Mouse (Mus musculus): ENCODE data around the gene Tbxas1. TPM values are rescaled to one million over a fixed set of nuclear protein-coding genes. Genes with fewer than 3 reads are reported as not detected.

The Tbxas1 gene
- polyA plus RNA-seq, 1 experiment from 2014 or later: 1.1 TPM

GRCm38 (mm10) chr6:38915776-38916175 lies 40.6 kb downstream of the Tbxas1 start:
- Histone ChIP-seq H3K4me2 (no peak overlapping the region), H3K27ac (no peak overlapping the region), H3K9me3 (no peaks in the 10 kb centered on the region), H3K4me3 (no peak overlapping the region), H3K36me3 (no peaks in the 10 kb centered on the region), H3K4me1 (peaks cover 8% of the 10 kb centered on the region; the same call in 1 of the 2 replicates), H3K9ac (no peak overlapping the region), H3K27me3 (no peaks in the 10 kb centered on the region)
- ATAC-seq (ENCODE audit: insufficient number of reproducible peaks, insufficient read depth, low FRiP score, low TSS enrichment, low read depth): no peak
- 45% methylated on average over 5 of the region's 5 CpGs for WGBS

GRCm38 (mm10) chr6:38916571-38916970 lies 41.4 kb downstream of the Tbxas1 start:
- H3K27ac ChIP-seq: no peak overlapping the region
- no peak for ATAC-seq (ENCODE audit: insufficient number of reproducible peaks, insufficient read depth, low FRiP score, low TSS enrichment, low read depth)
- H3K4me2 ChIP-seq: no peak overlapping the region
- H3K27me3 ChIP-seq: no peaks in the 10 kb centered on the region
- WGBS: 85% methylated on average over 4 of the region's 4 CpGs
- H3K9ac ChIP-seq: no peak overlapping the region
- H3K36me3 ChIP-seq: no peaks in the 10 kb centered on the region
- H3K4me1 ChIP-seq: peaks cover 8% of the 10 kb centered on the region; the same call in 1 of the 2 replicates
- H3K4me3 ChIP-seq: no peak overlapping the region
- no peaks in the 10 kb centered on the region for H3K9me3 ChIP-seq

- no peak overlapping the region for H3K4me2 ChIP-seq
- no peak overlapping the region for H3K27ac ChIP-seq
- no peaks in the 10 kb centered on the region for H3K27me3 ChIP-seq
- H3K4me3 ChIP-seq: no peak overlapping the region
- H3K36me3 ChIP-seq: no peaks in the 10 kb centered on the region
- ATAC-seq (ENCODE audit: insufficient number of reproducible peaks, insufficient read depth, low FRiP score, low TSS enrichment, low read depth): no peak
- peaks cover 8% of the 10 kb centered on the region; the same call in 1 of the 2 replicates for H3K4me1 ChIP-seq
- H3K9ac ChIP-seq: no peak overlapping the region
- WGBS: 77% methylated on average over 3 of the region's 3 CpGs
- H3K9me3 ChIP-seq: no peaks in the 10 kb centered on the region
Observed at GRCm38 (mm10) chr6:38917415-38917814, 42.2 kb downstream of the Tbxas1 start.

- no peak overlapping the region for H3K4me2 ChIP-seq
- ATAC-seq (ENCODE audit: insufficient number of reproducible peaks, insufficient read depth, low FRiP score, low TSS enrichment, low read depth): no peak
- no peaks in the 10 kb centered on the region for H3K9me3 ChIP-seq
- H3K4me3 ChIP-seq: no peak overlapping the region
- no peaks in the 10 kb centered on the region for H3K36me3 ChIP-seq
- H3K4me1 ChIP-seq: peaks cover under 1% of the 10 kb centered on the region; the same call in 1 of the 2 replicates
- WGBS: 88% methylated on average over 4 of the region's 4 CpGs
- no peaks in the 10 kb centered on the region for H3K27me3 ChIP-seq
- no peak overlapping the region for H3K27ac ChIP-seq
- H3K9ac ChIP-seq: no peak overlapping the region
Observed at GRCm38 (mm10) chr6:38918728-38919127, 43.5 kb downstream of the Tbxas1 start.

- no peaks in the 10 kb centered on the region for H3K9me3 ChIP-seq
- no peak overlapping the region for H3K4me2 ChIP-seq
- no peak for ATAC-seq (ENCODE audit: insufficient number of reproducible peaks, insufficient read depth, low FRiP score, low TSS enrichment, low read depth)
- H3K36me3 ChIP-seq: no peaks in the 10 kb centered on the region
- H3K27ac ChIP-seq: no peak overlapping the region
- no peak overlapping the region for H3K9ac ChIP-seq
- H3K4me3 ChIP-seq: no peak overlapping the region
- H3K27me3 ChIP-seq: no peaks in the 10 kb centered on the region
- 85% methylated on average over 14 of the region's 14 CpGs for WGBS
- H3K4me1 ChIP-seq: no peaks in the 10 kb centered on the region
Observed at GRCm38 (mm10) chr6:38919135-38919740, 44.0 kb downstream of the Tbxas1 start.

- Histone ChIP-seq H3K27ac (no peak overlapping the region), H3K4me2 (no peak overlapping the region), H3K4me1 (no peaks in the 10 kb centered on the region), H3K27me3 (no peaks in the 10 kb centered on the region), H3K4me3 (no peak overlapping the region), H3K36me3 (no peaks in the 10 kb centered on the region), H3K9me3 (no peaks in the 10 kb centered on the region), H3K9ac (no peak overlapping the region)
- 80% methylated on average over 6 of the region's 6 CpGs for WGBS
- no peak for ATAC-seq (ENCODE audit: insufficient number of reproducible peaks, insufficient read depth, low FRiP score, low TSS enrichment, low read depth)
Observed at GRCm38 (mm10) chr6:38920141-38920540, 44.9 kb downstream of the Tbxas1 start.

- Histone ChIP-seq H3K4me3 (no peak overlapping the region), H3K27me3 (no peaks in the 10 kb centered on the region), H3K36me3 (no peaks in the 10 kb centered on the region), H3K4me1 (0 out of 2 replicates have a peak, but pooled peaks cover under 1% of the 10 kb centered on the region), H3K9ac (no peak overlapping the region), H3K9me3 (no peaks in the 10 kb centered on the region), H3K27ac (no peak overlapping the region), H3K4me2 (no peak overlapping the region)
- 85% methylated on average over 17 of the region's 17 CpGs for WGBS
- no peak for ATAC-seq (ENCODE audit: insufficient number of reproducible peaks, insufficient read depth, low FRiP score, low TSS enrichment, low read depth)
Observed at GRCm38 (mm10) chr6:38921095-38921809, 46.0 kb downstream of the Tbxas1 start.

GRCm38 (mm10) chr6:38921810-38922116 lies 46.6 kb downstream of the Tbxas1 start:
- Histone ChIP-seq H3K27me3 (no peaks in the 10 kb centered on the region), H3K9me3 (no peaks in the 10 kb centered on the region), H3K4me1 (0 out of 2 replicates have a peak, but pooled peaks cover 4% of the 10 kb centered on the region), H3K27ac (no peak overlapping the region), H3K36me3 (no peaks in the 10 kb centered on the region), H3K4me3 (no peak overlapping the region), H3K9ac (no peak overlapping the region), H3K4me2 (no peak overlapping the region)
- ATAC-seq (ENCODE audit: insufficient number of reproducible peaks, insufficient read depth, low FRiP score, low TSS enrichment, low read depth): no peak
- WGBS: 83% methylated on average over 8 of the region's 8 CpGs

GRCm38 (mm10) chr6:38922517-38922916 lies 47.3 kb downstream of the Tbxas1 start:
- no peaks in the 10 kb centered on the region for H3K27me3 ChIP-seq
- 67% methylated on average over 2 of the region's 2 CpGs for WGBS
- no peak overlapping the region for H3K9ac ChIP-seq
- 0 out of 2 replicates have a peak, but pooled peaks cover 4% of the 10 kb centered on the region for H3K4me1 ChIP-seq
- no peak for ATAC-seq (ENCODE audit: insufficient number of reproducible peaks, insufficient read depth, low FRiP score, low TSS enrichment, low read depth)
- H3K36me3 ChIP-seq: no peaks in the 10 kb centered on the region
- no peaks in the 10 kb centered on the region for H3K9me3 ChIP-seq
- no peak overlapping the region for H3K27ac ChIP-seq
- H3K4me3 ChIP-seq: no peak overlapping the region
- H3K4me2 ChIP-seq: no peak overlapping the region

- 0 out of 2 replicates have a peak, but pooled peaks cover 4% of the 10 kb centered on the region for H3K4me1 ChIP-seq
- no peak overlapping the region for H3K9ac ChIP-seq
- H3K27me3 ChIP-seq: no peaks in the 10 kb centered on the region
- no peaks in the 10 kb centered on the region for H3K9me3 ChIP-seq
- no peak overlapping the region for H3K4me2 ChIP-seq
- ATAC-seq (ENCODE audit: insufficient number of reproducible peaks, insufficient read depth, low FRiP score, low TSS enrichment, low read depth): no peak
- no peak overlapping the region for H3K27ac ChIP-seq
- H3K4me3 ChIP-seq: no peak overlapping the region
- WGBS: 90% methylated on average over 4 of the region's 4 CpGs
- H3K36me3 ChIP-seq: no peaks in the 10 kb centered on the region
Observed at GRCm38 (mm10) chr6:38923450-38923849, 48.2 kb downstream of the Tbxas1 start.

- H3K4me1 ChIP-seq: 0 out of 2 replicates have a peak, but pooled peaks cover 4% of the 10 kb centered on the region
- H3K27ac ChIP-seq: no peak overlapping the region
- no peaks in the 10 kb centered on the region for H3K36me3 ChIP-seq
- no peak overlapping the region for H3K9ac ChIP-seq
- 89% methylated on average over 18 of the region's 18 CpGs for WGBS
- no peaks in the 10 kb centered on the region for H3K9me3 ChIP-seq
- ATAC-seq (ENCODE audit: insufficient number of reproducible peaks, insufficient read depth, low FRiP score, low TSS enrichment, low read depth): no peak
- H3K4me2 ChIP-seq: no peak overlapping the region
- H3K4me3 ChIP-seq: no peak overlapping the region
- H3K27me3 ChIP-seq: no peaks in the 10 kb centered on the region; the same call in 1 of the 2 replicates
Observed at GRCm38 (mm10) chr6:38923870-38924817, 48.9 kb downstream of the Tbxas1 start.
